Mouse (Mus musculus) ES-E14 (cell line): ENCODE measurements at regions not wholly inside any gene's neighbourhood (a gene's known extent, or its start where the extent isn't known, plus 50 kb on each side); places are given as distances from the start of the nearest gene placed in this dataset.

Experiments used
- DNase-seq: peaks from one replicate; pipeline ENCODE4 v3.0.0-alpha.2; 2013; ENCODE audit warnings: low read depth, low spot score
- H3K27ac ChIP-seq: 2 replicates; pipeline ENCODE4 v1.5.1; 2012; ENCODE audit warnings: low read depth, mild to moderate bottlenecking, low read length, moderate library complexity, mixed read lengths; ENCODE audit not compliant: poor library complexity, insufficient read depth, severe bottlenecking
- H3K36me3 ChIP-seq: 2 replicates; pipeline ENCODE4 v1.6.1; 2012; ENCODE audit warnings: mild to moderate bottlenecking, low read length, moderate library complexity, mixed read lengths; ENCODE audit not compliant: control insufficient read depth, poor library complexity, insufficient read depth, severe bottlenecking
- H3K4me1 ChIP-seq, 2 experiments: fragments of 150-350 bp in 1 of 2; sonication (generic) in 1 of 2; 2 replicates each; pipeline ENCODE4 v1.6.1; 2012; ENCODE audit warnings: low read length in 2 of 2, mild to moderate bottlenecking in 1 of 2, mixed read lengths in 1 of 2; ENCODE audit not compliant: control insufficient read depth in 2 of 2, insufficient read depth in 2 of 2, poor library complexity in 1 of 2
- H3K4me3 ChIP-seq, 2 experiments: fragments of 150-350 bp in 1 of 2; sonication (generic) in 1 of 2; 2 replicates each; pipeline ENCODE4 v1.5.1; 2012; ENCODE audit warnings: low read length in 2 of 2, low read depth in 1 of 2, mild to moderate bottlenecking in 1 of 2, mixed read lengths in 1 of 2; ENCODE audit not compliant: insufficient read depth in 1 of 2, poor library complexity in 1 of 2, severe bottlenecking in 1 of 2
- H3K9ac ChIP-seq: 2 replicates; pipeline ENCODE4 v1.6.1; 2012; ENCODE audit warnings: low read depth, mild to moderate bottlenecking, low read length, mixed read lengths; ENCODE audit not compliant: poor library complexity, insufficient read depth, severe bottlenecking
- H3K9me3 ChIP-seq: fragments of 150-350 bp; sonication (generic); 2 replicates; pipeline ENCODE4 v1.6.1; 2012; ENCODE audit warnings: low read depth, mild to moderate bottlenecking, low read length; ENCODE audit not compliant: control insufficient read depth, insufficient read depth
- CHD2 ChIP-seq: IDR thresholded peaks from 2 replicates; pipeline ENCODE4 v1.6.1; 2014; ENCODE audit warnings: mild to moderate bottlenecking, low read depth, low read length, inconsistent platforms
- HCFC1 ChIP-seq: IDR thresholded peaks from 2 replicates; pipeline ENCODE4 v1.6.1; 2012; ENCODE audit warnings: low read length, inconsistent platforms, borderline replicate concordance; ENCODE audit not compliant: insufficient read depth
- MAFK ChIP-seq: IDR thresholded peaks from 2 replicates; pipeline ENCODE4 v1.6.1; 2014; ENCODE audit warnings: mild to moderate bottlenecking, low read depth, low read length, inconsistent platforms; ENCODE audit not compliant: insufficient read depth
- ZC3H11A ChIP-seq: IDR thresholded peaks from 2 replicates; pipeline ENCODE4 v1.6.1; 2012; ENCODE audit warnings: low read depth, mild to moderate bottlenecking, inconsistent platforms, low read length, borderline replicate concordance
- ZNF384 ChIP-seq: IDR thresholded peaks from 2 replicates; pipeline ENCODE4 v1.6.1; 2012; ENCODE audit warnings: low read depth, low read length, inconsistent platforms
- in situ Hi-C, 2 experiments: fragments of 600-800 bp; cut with MboI; formaldehyde crosslinking; loops; one replicate each; pipeline ENCODE4 v1.15.1; 2025; ENCODE audit warnings: low sequenced_read_pairs in 2 of 2, inconsistent platforms in 1 of 2; ENCODE audit not compliant: unreplicated experiment in 2 of 2

DNA sequence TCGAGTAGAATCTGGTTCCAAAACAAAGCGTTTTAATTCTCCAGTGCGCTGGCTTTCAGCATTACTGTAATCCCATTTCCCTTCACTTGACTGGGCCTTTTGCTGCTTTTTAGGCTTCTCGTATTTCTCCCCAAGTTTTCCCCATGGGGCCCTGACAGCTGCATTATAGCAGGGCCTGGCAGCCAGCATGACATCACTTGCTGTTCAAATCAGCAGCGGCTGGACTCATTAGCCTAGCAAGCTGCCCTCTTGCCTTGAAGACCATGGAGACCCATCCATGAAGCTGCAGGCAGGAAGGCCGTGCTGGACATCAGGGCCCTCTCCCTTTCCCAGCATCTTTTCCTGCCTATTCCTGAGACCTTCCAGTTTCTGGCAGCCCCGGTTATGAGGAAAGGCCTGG is 249.8 kb upstream of the Cadm1 start:
- Histone ChIP-seq H3K27ac (no peak overlapping the region), H3K9ac (no peak overlapping the region), H3K36me3 (no peaks in the 10 kb centered on the region), H3K4me3 (no peak overlapping the region), H3K9me3 (no peaks in the 10 kb centered on the region), H3K4me1 (peaks cover 0 to 7% of the 10 kb centered on the region in 2 experiments; a peak in 1 of 4 replicates)
- TF ChIP-seq ZC3H11A (no peak), CHD2 (no peak), HCFC1 (no peak), MAFK (no peak), ZNF384 (no peak)
- DNase-seq, result no peak
- in situ Hi-C loops, result no loop called here

GRCm38 (mm10) chr9:47280598-47280997 is 249.4 kb upstream of the Cadm1 start:
- H3K9ac ChIP-seq, result no peak overlapping the region
- no peaks in the 10 kb centered on the region for H3K9me3 ChIP-seq
- no peaks in the 10 kb centered on the region for H3K36me3 ChIP-seq
- no peak overlapping the region for H3K4me3 ChIP-seq
- DNase-seq, result peak; percentile 30
- peaks cover 0 to 7% of the 10 kb centered on the region in 2 experiments; a peak in 1 of 4 replicates for H3K4me1 ChIP-seq
- no peak for TF ChIP-seq ZNF384
- no peak for TF ChIP-seq HCFC1
- TF ChIP-seq MAFK, result no peak
- TF ChIP-seq ZC3H11A, result no peak
- TF ChIP-seq CHD2, result no peak
- in situ Hi-C loops, result no loop called here
- no peak overlapping the region for H3K27ac ChIP-seq

DNA sequence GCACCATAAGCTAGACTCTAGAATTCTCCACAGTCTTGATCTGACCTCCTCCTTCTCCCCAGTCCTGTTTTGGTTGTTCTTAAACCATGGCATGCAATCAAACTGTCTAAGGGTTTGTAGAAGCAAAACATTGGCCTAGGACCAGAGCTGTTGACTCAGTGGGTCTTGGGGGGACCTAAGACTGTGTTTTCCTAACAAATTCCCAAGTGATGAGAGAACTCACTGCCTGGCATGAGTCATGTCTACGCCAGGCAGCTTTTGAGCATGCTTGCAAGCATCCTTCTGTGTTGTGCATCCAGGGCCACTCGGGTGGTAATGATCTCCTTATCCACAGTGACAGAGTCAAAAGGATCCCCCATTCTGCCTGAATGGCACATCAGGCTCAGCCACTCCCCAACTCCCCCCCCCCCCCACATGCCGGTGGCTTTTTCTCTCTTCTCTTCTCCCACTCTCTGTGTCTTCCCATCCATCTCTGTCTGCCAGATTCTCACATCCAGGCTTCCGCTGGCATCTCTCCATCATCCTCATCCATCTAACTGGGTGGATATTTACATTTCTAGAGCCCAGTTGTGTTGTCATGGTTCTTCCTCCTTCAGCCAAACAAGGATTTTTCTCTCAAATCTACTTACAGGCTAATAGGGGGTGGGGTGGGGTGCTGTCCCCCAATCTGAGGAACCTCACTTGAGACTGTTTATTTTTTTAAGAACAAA is 246.1 kb upstream of the Cadm1 start:
- Histone ChIP-seq H3K9ac (no peak overlapping the region), H3K4me3 (no peak overlapping the region), H3K4me1 (peaks cover 0 to 12% of the 10 kb centered on the region in 2 experiments; a peak in 1 of 4 replicates), H3K9me3 (no peaks in the 10 kb centered on the region), H3K36me3 (no peaks in the 10 kb centered on the region), H3K27ac (no peak overlapping the region)
- no peak for TF ChIP-seq ZNF384
- no peak for TF ChIP-seq CHD2
- TF ChIP-seq MAFK, result no peak
- no peak for TF ChIP-seq ZC3H11A
- no peak for TF ChIP-seq HCFC1
- no peak for DNase-seq
- in situ Hi-C loops, result no loop called here

DNA sequence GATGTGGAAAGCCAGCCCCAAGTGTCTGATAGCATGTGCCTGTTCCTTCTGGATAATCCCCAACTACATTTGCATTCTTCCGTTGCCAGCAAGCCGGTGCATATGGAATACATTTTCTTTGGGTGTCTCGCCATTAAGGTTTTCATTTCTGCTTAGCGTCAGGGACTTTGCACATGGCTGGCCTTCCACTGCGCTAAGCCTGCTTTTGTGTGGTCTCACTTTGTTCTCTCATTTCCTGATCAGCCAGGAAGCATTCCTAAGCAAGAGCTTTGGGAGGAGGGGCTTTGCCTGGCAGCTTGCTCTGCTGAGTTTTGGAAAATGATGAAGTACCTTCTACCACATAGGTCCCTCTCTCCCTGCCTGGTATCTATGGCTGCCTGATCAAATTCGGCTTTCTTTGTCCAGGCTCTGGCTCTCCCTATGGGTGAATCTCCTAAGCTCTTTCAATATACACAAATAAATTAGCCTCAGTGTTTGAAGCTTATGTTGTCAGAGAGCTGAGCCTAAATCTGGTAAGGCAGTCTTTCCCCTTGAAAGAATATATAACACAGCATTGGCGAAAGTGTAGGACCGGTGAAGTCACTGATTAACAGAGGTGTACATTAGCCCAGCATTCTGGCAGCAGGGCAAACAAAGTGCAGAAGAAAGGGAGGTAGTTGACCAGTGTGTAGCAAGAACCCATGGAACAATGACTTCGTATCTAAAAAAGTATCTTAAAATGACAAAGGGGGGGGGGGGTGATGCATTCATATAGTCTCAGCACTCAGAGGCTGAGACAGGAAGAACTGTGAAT is 242.8 kb upstream of the Cadm1 start:
- Histone ChIP-seq H3K4me1 (peaks cover 0 to 5% of the 10 kb centered on the region in 2 experiments; a peak in 1 of 4 replicates), H3K27ac (no peak overlapping the region), H3K4me3 (no peak overlapping the region), H3K36me3 (no peaks in the 10 kb centered on the region), H3K9ac (no peak overlapping the region), H3K9me3 (no peaks in the 10 kb centered on the region)
- DNase-seq, result no peak
- in situ Hi-C loops, result no loop called here
- no peak for TF ChIP-seq ZNF384
- no peak for TF ChIP-seq ZC3H11A
- no peak for TF ChIP-seq CHD2
- no peak for TF ChIP-seq HCFC1
- TF ChIP-seq MAFK, result no peak
